In the genomic region with DNA sequence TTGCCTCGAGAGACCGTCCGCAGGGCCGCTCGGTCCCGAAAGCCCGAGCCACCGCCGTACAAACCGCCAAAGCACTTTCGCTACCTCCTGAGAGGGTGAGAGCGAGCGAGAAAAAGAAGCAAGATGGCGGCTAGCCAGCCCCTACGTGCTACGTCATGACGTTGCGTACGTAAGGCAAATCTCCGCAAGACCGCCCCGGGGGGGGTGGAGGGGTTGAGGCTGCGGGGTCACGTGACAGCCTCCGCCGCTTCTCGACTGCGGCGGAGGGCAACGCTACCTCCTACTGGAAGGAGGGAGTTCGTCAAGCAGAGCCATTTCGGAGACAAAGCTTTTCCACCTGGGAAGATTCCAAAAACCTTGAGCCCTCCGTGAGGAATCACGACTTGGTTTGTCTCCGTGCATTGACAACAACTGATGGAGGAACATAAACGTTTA, we compare ENCODE assay signal across 8 mouse cellular contexts. TPM values are rescaled to one million over a fixed set of nuclear protein-coding genes. Genes with fewer than 3 reads are reported as not detected.
A peak's percentile ranks its signal among the peaks of the same experiment; 100 is the strongest.
DNase-seq lines count a peak whose midpoint lies in the region; ATAC-seq and TF ChIP-seq lines count a peak whose summit lies in the region.

Gene Prrc2c, minus strand, starts transcription at position 156 of the 435 bp plus-strand sequence.

- under 1% methylated on average over 36 of the region's 36 CpGs for WGBS in heart, embryonic 12.5 days
- under 1% methylated on average over 36 of the region's 36 CpGs for WGBS in kidney, postnatal 0 days
- WGBS in liver, embryonic 11.5 days, result under 1% methylated on average over 36 of the region's 36 CpGs
- under 1% methylated on average over 36 of the region's 36 CpGs for WGBS in stomach, embryonic 14.5 days

- peak within 1 kb of the TSS; percentile 98 for H3K9ac ChIP-seq in heart, embryonic 12.5 days
- peak within 1 kb of the TSS; percentile 95 for H3K9ac ChIP-seq in kidney, postnatal 0 days (ENCODE audit: low read depth, low read length)
- H3K9ac ChIP-seq in liver, embryonic 11.5 days (ENCODE audit: low read depth, low read length), result peak within 1 kb of the TSS; percentile 99
- H3K9ac ChIP-seq in stomach, embryonic 14.5 days (replicated peaks; ENCODE audit: low read depth, low read length), result peak within 1 kb of the TSS; percentile 99

- no peaks in the 10 kb centered on the region for H3K27me3 ChIP-seq in heart, embryonic 12.5 days (replicated peaks)
- H3K27me3 ChIP-seq in kidney, postnatal 0 days (ENCODE audit: insufficient read depth, low read length), result no peaks in the 10 kb centered on the region
- H3K27me3 ChIP-seq in liver, embryonic 11.5 days (replicated peaks; ENCODE audit: control insufficient read depth, insufficient read depth, low read length), result no peaks in the 10 kb centered on the region
- H3K27me3 ChIP-seq in stomach, embryonic 14.5 days (ENCODE audit: control insufficient read depth, insufficient read depth, low read length), result no peaks in the 10 kb centered on the region

- H3K4me3 ChIP-seq in heart, embryonic 12.5 days, result peak within 1 kb of the TSS; percentile 94
- H3K4me3 ChIP-seq in kidney, postnatal 0 days (replicated peaks; ENCODE audit: low read depth, low read length), result peak within 1 kb of the TSS; percentile 76
- H3K4me3 ChIP-seq in liver, embryonic 11.5 days (ENCODE audit: low read depth, low read length), result peak within 1 kb of the TSS; percentile 98
- H3K4me3 ChIP-seq in stomach, embryonic 14.5 days (ENCODE audit: low read depth, low read length), result peak within 1 kb of the TSS; percentile 98

- H3K27ac ChIP-seq in heart, embryonic 12.5 days (ENCODE audit: poor library complexity, severe bottlenecking), result peak within 1 kb of the TSS; percentile 100
- peak within 1 kb of the TSS; percentile 99 for H3K27ac ChIP-seq in kidney, postnatal 0 days
- H3K27ac ChIP-seq in liver, embryonic 11.5 days (ENCODE audit: low read depth, low read length), result peak within 1 kb of the TSS; percentile 97
- peak within 1 kb of the TSS; percentile 99 for H3K27ac ChIP-seq in stomach, embryonic 14.5 days (ENCODE audit: low read length)

- peak; percentile 99 for DNase-seq in CD4-positive helper T cell, adult 2 months (ENCODE audit: low read depth, low spot score)
- peak; percentile 97 for DNase-seq in brain, embryonic 18.5 days (ENCODE audit: low read depth, low spot score)
- DNase-seq in kidney, postnatal 0 days (ENCODE audit: low spot score), result peak; percentile 99
- DNase-seq in liver, embryonic 11.5 days (ENCODE audit: low spot score), result peak; percentile 95
- DNase-seq in naive thymus-derived CD4-positive, alpha-beta T cell, adult 2 months (ENCODE audit: low read depth), result peak; percentile 99

- peak; percentile 63 for TF ChIP-seq CTCF in kidney, postnatal 0 days (IDR thresholded peaks at IDR 0.05; ENCODE audit: low read depth)

- peak; percentile 90 for ATAC-seq in erythroid progenitor cell, adult 5-6 weeks (replicated peaks; ENCODE audit: low FRiP score, poor library complexity, severe bottlenecking)
- peak; percentile 94 for ATAC-seq in heart, embryonic 12.5 days (ENCODE audit: insufficient number of reproducible peaks, low FRiP score)
- peak; percentile 97 for ATAC-seq in kidney, postnatal 0 days (replicated peaks; ENCODE audit: low FRiP score, low read depth)
- ATAC-seq in liver, embryonic 11.5 days (replicated peaks; ENCODE audit: low FRiP score), result peak; percentile 91
- ATAC-seq in stomach, embryonic 14.5 days (ENCODE audit: insufficient number of reproducible peaks, insufficient read depth, low FRiP score, low read depth), result peak; percentile 96

- no peaks in the 10 kb centered on the region for H3K9me3 ChIP-seq in heart, embryonic 12.5 days (replicated peaks)
- no peaks in the 10 kb centered on the region for H3K9me3 ChIP-seq in kidney, postnatal 0 days (replicated peaks; ENCODE audit: low read length)
- H3K9me3 ChIP-seq in liver, embryonic 11.5 days (ENCODE audit: control insufficient read depth, low read length), result no peaks in the 10 kb centered on the region
- no peaks in the 10 kb centered on the region for H3K9me3 ChIP-seq in stomach, embryonic 14.5 days (ENCODE audit: control insufficient read depth, low read depth, low read length)

- H3K36me3 ChIP-seq in heart, embryonic 12.5 days, result no peaks in the 10 kb centered on the region
- no peaks in the 10 kb centered on the region for H3K36me3 ChIP-seq in kidney, postnatal 0 days (ENCODE audit: insufficient read depth, low read length)
- H3K36me3 ChIP-seq in liver, embryonic 11.5 days (ENCODE audit: control insufficient read depth, insufficient read depth, low read length), result no peaks in the 10 kb centered on the region
- no peaks in the 10 kb centered on the region for H3K36me3 ChIP-seq in stomach, embryonic 14.5 days (ENCODE audit: control insufficient read depth, insufficient read depth, low read length)

- H3K4me1 ChIP-seq in heart, embryonic 12.5 days (replicated peaks), result peaks cover 10% of the 10 kb centered on the region; the same call in 1 of the 2 replicates
- H3K4me1 ChIP-seq in kidney, postnatal 0 days (replicated peaks; ENCODE audit: insufficient read depth, low read length), result 0 out of 2 replicates have a peak, but pooled peaks cover 7% of the 10 kb centered on the region
- H3K4me1 ChIP-seq in liver, embryonic 11.5 days (replicated peaks; ENCODE audit: control insufficient read depth, insufficient read depth, low read length), result peaks cover 26% of the 10 kb centered on the region
- H3K4me1 ChIP-seq in stomach, embryonic 14.5 days (ENCODE audit: control insufficient read depth, insufficient read depth, low read length), result peaks cover 20% of the 10 kb centered on the region

- peak within 1 kb of the TSS; percentile 89 for H3K4me2 ChIP-seq in heart, embryonic 12.5 days
- H3K4me2 ChIP-seq in kidney, postnatal 0 days (ENCODE audit: low read length), result peak within 1 kb of the TSS; percentile 63
- peak within 1 kb of the TSS; percentile 89 for H3K4me2 ChIP-seq in liver, embryonic 11.5 days
- peak within 1 kb of the TSS; percentile 89 for H3K4me2 ChIP-seq in stomach, embryonic 14.5 days (replicated peaks; ENCODE audit: low read depth, low read length)

RNA-seq across cellular contexts. Expression of gene Prrc2c, which starts in this region (rescaled TPM):
- 117 and 134 TPM in 2 replicates for total RNA-seq in erythroid progenitor cell, adult 5-6 weeks (2015; ENCODE audit: low replicate concordance)
- 96.0 and 117 TPM in 2 replicates for total RNA-seq in erythroid progenitor cell, adult 5-6 weeks (2017; ENCODE audit: low replicate concordance)
- 90.9 and 96.7 TPM in 2 replicates for polyA plus RNA-seq in heart, embryonic 12.5 days (2016; fragmentation: Nextera tagmentation; extraction: Ambion mirVana)
- polyA plus RNA-seq in kidney, postnatal 0 days (2015; fragmentation: Nextera tagmentation; extraction: Ambion mirVana), result 107 and 131 TPM in 2 replicates
- 88.6 and 103 TPM in 2 replicates for polyA plus RNA-seq in liver, embryonic 11.5 days (2014; fragmentation: Nextera tagmentation; extraction: Ambion mirVana)
- 203 and 211 TPM in 2 replicates for polyA plus RNA-seq in stomach, embryonic 14.5 days (2014; fragmentation: Nextera tagmentation; extraction: Ambion mirVana)

Comparison
In these comparisons a context has a peak if more than half of its experiments do, and no peak if none do; other contexts are left out.
1. Peak in every context shown above with its lines: DNase-seq, ATAC-seq, H3K4me3 ChIP-seq and H3K27ac ChIP-seq.